Mouse (Mus musculus): ENCODE data around the gene Ak7.

DNA sequence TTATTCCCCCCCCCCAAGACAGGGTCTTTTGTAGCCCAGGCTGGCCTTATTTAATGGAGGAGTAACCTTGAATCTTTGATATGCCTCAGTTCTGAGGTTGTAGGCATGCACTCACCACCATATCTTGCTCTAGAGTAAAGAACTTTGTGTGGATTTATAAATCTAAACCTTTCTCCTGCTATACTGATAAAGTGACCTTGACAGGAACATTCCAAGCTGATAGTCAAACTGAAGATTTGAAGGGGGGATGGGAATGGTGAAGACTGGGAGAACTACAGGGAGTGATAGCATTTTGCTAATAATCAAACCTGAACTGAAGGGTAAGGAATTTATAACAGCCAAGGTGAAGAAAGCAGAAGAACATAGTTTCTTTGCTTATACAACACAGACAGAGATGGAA lies 92.2 kb downstream of the Ak7 start:
- TF ChIP-seq CTCF (IDR thresholded peaks at IDR 0.05; ENCODE audit: low read depth) (no peak), EP300 (IDR thresholded peaks at IDR 0.05; ENCODE audit: low read depth) (no peak)

Measured in liver, embryonic 14.5 days (tissue).